Mouse (Mus musculus) embryonic fibroblast, embryonic 13.5 days (primary cell): ENCODE results near the gene Mthfr. TPM values are rescaled to one million over a fixed set of nuclear protein-coding genes. Genes with fewer than 3 reads are reported as not detected.

Experiments used
- H3K27ac ChIP-seq: 2 replicates; pipeline ENCODE4 v1.5.1; 2012; ENCODE audit warnings: low read length, control low read depth, inconsistent platforms; ENCODE audit not compliant: insufficient read depth
- H3K4me1 ChIP-seq: 2 replicates; pipeline ENCODE4 v1.6.1; 2011; ENCODE audit warnings: low read length; ENCODE audit not compliant: control insufficient read depth, insufficient read depth
- H3K4me3 ChIP-seq: 2 replicates; pipeline ENCODE4 v1.5.1; 2011; ENCODE audit warnings: mild to moderate bottlenecking, control low read depth, low read length; ENCODE audit not compliant: insufficient read depth
- CTCF ChIP-seq: IDR thresholded peaks from 2 replicates; pipeline ENCODE4 v1.5.1; 2011; ENCODE audit warnings: mild to moderate bottlenecking, control low read depth, low read length, moderate library complexity, borderline replicate concordance; ENCODE audit not compliant: insufficient read depth
- POLR2A ChIP-seq: IDR thresholded peaks from 2 replicates; pipeline ENCODE4 v1.6.1; 2011; ENCODE audit warnings: low read depth, mild to moderate bottlenecking, control low read depth, low read length, moderate library complexity
- polyA plus RNA-seq: library from polyadenylated mRNA; stranded (reverse); fragments of >200 nt; gene quantifications from 2 replicates; pipeline ENCODE4 v1.2.4, GENCODE M21; 2011; ENCODE audit warnings: low read depth; ENCODE audit not compliant: missing spikeins, insufficient read length

The Mthfr gene
- 39.5 and 45.1 TPM in 2 replicates for polyA plus RNA-seq

DNA sequence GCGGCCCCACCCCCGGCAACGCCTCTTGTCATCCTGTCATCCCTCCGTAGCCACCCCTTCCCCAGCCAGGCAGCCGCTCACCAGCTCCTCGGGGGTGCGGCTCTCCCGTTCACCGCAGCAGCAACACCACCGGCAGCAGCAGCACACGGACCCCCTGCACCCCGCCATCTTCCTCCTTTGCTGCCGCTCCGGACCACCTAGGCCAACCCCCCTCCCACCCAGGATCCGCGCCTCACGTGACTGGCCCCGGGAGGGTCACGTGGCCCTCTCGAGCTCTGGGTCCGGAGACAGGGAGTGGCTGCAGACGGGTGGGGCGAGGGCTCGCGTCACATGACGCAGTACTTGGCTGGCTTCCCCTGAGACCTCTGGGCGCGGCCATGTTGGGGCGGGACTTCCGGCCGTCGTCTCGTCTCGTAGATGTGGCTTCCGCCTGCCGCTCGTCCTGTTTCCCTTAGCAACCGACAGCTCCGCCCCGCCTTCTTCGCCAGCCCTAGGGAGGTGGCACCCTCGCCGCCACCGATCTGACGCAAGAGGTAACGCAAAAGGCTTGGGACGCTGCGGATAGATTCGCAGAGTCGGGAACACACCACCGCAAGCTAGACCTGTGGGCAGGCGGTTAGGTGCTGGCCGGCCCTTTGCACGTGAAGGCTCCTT lies at the start of gene Mthfr, which contains the start of gene Clcn6:
Gene Mthfr (plus strand): TSS at position 478 of the 654 bp plus-strand sequence.
Gene Clcn6 (minus strand): TSS at position 222 of the 654 bp plus-strand sequence.
- H3K4me3 ChIP-seq = peak within 1 kb of the TSS; percentile 93
- peaks cover 10% of the 10 kb centered on the region for H3K4me1 ChIP-seq
- H3K27ac ChIP-seq = peak within 1 kb of the TSS; percentile 97
- TF ChIP-seq CTCF (no peak), POLR2A (peak; percentile 99)

DNA sequence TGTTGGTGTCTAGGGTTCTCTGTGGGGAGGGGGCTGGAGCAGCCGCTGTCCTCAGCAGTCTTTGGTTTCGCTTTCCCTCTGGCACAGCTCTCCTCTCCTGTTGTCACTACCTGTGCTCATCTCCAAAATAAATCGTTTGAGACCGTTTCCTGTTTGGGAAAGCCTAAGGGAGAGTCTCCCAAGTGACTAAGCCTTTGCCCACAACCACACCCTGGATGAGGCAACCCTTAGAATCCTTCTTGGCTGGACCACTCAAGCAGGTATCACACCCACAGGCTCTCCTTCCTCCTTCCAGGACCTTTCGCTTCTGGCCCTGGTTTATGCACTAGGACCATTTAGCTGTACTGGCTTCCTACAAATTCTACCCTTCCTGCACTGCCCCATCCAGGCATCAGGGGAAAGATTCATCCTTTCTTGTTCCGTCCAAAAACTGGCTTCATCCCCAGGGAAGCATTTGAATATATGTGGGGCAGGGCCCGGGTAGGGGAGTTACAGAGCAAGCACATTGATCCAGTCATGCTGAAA lies 45.2 kb upstream of the Mthfr start:
- no peak for TF ChIP-seq CTCF
- no peak for TF ChIP-seq POLR2A
- no peak overlapping the region; the same call in 1 of the 2 replicates for H3K27ac ChIP-seq
- H3K4me1 ChIP-seq = peaks cover 15% of the 10 kb centered on the region
- H3K4me3 ChIP-seq = no peak overlapping the region

DNA sequence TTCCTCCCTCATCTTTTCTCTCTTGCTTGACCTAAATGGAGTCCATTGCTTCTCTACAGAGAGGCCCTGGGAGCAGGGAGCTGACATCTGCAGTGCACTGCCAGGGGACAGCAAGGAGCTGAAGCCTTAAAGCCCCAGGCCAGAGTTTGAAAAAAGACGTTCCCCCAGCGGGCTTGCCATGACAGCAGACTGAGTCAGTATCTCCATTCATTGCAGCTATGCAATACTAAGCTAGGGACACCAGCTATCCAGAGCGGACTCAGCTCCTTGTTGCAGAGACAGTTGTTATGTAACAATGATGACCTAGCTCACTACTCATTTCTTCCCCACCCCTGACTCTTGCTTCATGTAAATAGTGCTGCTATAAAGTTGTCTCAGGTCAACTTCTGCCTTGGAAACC lies 43.6 kb upstream of the Mthfr start:
- Histone ChIP-seq H3K4me3 (no peak overlapping the region), H3K27ac (no peak overlapping the region), H3K4me1 (peaks cover 22% of the 10 kb centered on the region)
- no peak for TF ChIP-seq POLR2A
- no peak for TF ChIP-seq CTCF

DNA sequence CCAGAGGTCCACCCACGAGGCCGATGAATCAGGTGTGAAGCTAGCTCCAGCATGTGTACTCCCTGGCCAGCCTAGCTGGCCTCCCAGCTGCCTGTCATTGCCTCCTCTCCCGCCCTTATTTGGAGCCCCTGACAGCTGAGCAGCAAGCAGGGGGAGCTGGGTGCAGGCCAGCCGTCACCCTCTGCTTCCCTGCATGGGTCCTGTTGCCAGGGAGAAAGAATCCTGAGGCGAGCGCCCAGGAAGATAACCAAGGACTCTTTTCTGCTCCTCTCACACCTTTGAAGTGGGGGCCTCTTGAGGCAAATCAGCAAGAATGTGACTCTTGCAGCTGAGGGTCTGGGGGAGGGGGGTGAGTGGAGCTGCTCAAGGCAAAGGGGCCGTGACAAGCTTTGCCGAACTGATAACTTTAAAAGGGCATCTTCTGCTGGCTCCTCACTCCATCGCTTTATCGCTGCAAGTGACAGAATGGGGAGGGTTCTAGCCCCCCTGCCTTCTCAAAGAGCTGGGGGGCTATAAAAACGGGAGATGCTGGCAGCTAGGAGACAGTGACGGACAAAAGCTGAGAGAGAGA lies 38.6 kb upstream of the Mthfr start, which contains the start of gene Nppa:
Gene Nppa (plus strand): TSS at position 521 of the 571 bp plus-strand sequence.
- Histone ChIP-seq H3K4me1 (peaks cover 8% of the 10 kb centered on the region), H3K27ac (no peak within 1 kb of the TSS)
- no peak for TF ChIP-seq CTCF
- no peak for TF ChIP-seq POLR2A

DNA sequence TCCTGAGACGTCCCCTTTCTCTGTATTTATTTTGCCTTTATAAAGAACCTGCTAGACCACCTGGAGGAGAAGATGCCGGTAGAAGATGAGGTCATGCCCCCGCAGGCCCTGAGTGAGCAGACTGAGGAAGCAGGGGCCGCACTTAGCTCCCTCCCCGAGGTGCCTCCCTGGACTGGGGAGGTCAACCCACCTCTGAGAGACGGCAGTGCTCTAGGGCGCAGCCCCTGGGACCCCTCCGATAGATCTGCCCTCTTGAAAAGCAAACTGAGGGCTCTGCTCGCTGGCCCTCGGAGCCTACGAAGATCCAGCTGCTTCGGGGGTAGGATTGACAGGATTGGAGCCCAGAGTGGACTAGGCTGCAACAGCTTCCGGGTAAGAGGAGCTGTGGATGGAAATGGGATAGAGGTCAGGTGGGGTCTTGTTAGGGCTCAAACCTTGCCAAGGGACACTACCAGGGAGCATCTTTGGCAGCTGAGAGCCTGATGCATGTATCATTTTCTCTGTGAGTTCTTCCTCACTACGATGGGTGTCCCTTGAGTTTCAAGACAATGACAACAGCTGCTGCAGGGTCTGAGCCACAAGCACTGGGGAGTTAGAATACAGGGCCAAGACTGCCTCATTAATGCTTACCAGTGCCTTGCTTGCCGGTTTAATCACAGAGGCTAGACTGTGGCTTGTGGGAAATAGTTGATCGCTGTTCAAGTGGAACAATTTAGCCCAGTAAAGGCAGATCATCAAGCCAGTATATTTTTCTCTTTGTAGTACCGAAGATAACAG lies 37.7 kb upstream of the Mthfr start:
- H3K4me1 ChIP-seq = peaks cover 8% of the 10 kb centered on the region

More for the DNA sequence above, 38.6 kb upstream of the Mthfr start, which contains the start of gene Nppa:
- H3K4me3 ChIP-seq = no peak within 1 kb of the TSS

DNA sequence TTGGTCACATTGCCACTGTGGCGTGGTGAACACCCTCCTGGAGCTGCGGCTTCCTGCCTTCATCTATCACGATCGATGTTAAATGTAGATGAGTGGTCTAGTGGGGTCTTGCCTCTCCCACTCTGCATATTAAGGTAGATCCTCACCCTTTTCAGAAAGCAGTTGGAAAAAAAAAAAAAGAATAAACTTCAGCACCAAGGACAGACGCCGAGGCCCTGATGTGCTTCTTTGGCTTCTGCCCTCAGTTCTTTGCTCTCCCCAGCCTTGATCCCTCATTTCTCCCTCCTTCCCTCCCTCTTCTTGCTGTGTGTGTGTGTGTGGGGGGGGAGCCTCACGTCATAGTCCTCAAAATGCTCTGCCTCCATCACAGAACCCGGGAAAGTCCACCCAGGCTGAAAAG lies 37.0 kb upstream of the Mthfr start:
- no peak for TF ChIP-seq CTCF
- no peak for TF ChIP-seq POLR2A
- Histone ChIP-seq H3K4me1 (peaks cover 8% of the 10 kb centered on the region), H3K27ac (no peak overlapping the region), H3K4me3 (no peak overlapping the region)

More for the DNA sequence above, 37.7 kb upstream of the Mthfr start:
- Histone ChIP-seq H3K4me3 (no peak overlapping the region), H3K27ac (no peak overlapping the region)
- TF ChIP-seq CTCF (no peak), POLR2A (no peak)

DNA sequence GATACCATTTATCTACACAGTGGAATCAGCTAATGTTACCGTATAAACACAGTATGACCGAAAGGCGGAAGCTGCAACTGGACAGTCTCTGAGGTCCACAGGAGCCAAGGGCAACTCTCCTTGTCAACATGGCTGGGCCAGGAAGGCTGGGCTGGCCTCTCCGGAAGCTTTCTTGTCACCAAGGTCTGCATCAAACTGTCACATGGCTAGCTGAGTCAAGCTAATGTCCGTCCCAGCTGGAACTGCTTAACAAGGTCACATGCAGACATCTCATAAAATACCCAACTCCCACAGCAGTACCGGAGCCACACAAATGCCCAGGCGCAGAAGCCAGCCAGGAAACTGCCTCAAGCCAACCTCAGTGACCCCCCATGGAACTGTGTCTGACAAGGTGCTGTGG lies 34.5 kb upstream of the Mthfr start:
- TF ChIP-seq POLR2A = no peak
- no peak for TF ChIP-seq CTCF
- Histone ChIP-seq H3K27ac (no peak overlapping the region), H3K4me3 (no peak overlapping the region), H3K4me1 (peaks cover 8% of the 10 kb centered on the region)

DNA sequence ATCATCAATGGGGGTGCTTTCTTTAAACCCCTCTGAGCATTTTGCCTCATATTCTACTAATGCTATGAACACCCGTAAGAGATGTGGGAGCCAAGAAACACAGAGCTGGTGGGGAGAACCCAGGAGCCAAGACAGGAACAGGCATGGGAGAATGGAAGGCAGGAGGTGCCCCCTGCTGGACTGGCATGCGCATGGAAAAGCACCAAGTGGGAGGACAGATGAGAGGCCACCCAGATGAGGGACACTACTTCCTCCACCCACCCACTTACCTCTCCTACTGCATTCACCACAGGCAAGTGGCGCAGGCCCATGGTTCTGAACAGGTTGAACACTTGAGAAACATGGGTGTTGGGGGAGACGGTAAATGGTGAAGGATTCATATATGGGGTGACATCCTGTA lies 30.5 kb upstream of the Mthfr start:
- Histone ChIP-seq H3K27ac (no peak overlapping the region), H3K4me3 (no peak overlapping the region), H3K4me1 (no peaks in the 10 kb centered on the region)
- peak; percentile 90 for TF ChIP-seq CTCF
- no peak for TF ChIP-seq POLR2A

DNA sequence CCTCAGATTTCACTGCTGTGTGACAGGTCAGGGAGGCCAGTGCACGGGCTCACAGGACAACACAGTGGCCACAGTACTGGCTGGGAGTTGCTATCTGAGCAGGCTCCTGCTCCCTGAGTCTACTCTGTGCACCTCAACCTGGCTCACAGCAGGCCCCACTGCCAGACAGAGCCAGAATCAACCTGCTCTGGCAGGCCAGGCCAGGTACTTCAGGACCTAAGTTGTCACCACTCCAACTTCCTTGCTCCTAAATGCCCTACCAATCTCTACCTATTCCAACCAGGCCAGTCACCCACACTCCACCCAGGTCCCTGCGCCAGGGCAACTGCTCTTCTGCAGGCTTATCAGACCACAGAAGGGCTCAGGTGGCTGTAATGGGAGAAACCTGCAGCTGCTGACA lies 29.2 kb upstream of the Mthfr start:
- TF ChIP-seq CTCF (no peak), POLR2A (no peak)
- no peak overlapping the region for H3K4me3 ChIP-seq
- H3K27ac ChIP-seq = no peak overlapping the region
- no peaks in the 10 kb centered on the region for H3K4me1 ChIP-seq
